Mouse (Mus musculus) limb, embryonic 14.5 days (tissue): ENCODE data around the gene Palld. TPM values are rescaled to one million over a fixed set of nuclear protein-coding genes. Genes with fewer than 3 reads are reported as not detected.

ENCODE experiments used
- ATAC-seq: fragments of 200-750 bp; cut with Nextera tagmentation; 2 replicates; pipeline ENCODE4 v1.8.0; 2017; ENCODE audit warnings: low read depth, moderate number of reproducible peaks, moderate TSS enrichment; ENCODE audit not compliant: low FRiP score
- DNase-seq: peaks from one replicate; pipeline ENCODE4 v3.0.0-alpha.2; 2015; ENCODE audit warnings: low spot score
- H3K27ac ChIP-seq: fragments of 300-500 bp; sonication (generic); replicated peaks from 2 replicates; pipeline ENCODE4 v1.5.1; 2014; ENCODE audit warnings: low read depth, mild to moderate bottlenecking, low read length, moderate library complexity, mixed read lengths
- H3K27me3 ChIP-seq: fragments of 300-500 bp; sonication (generic); 2 replicates; pipeline ENCODE4 v1.6.1; 2014; ENCODE audit warnings: low read length, mixed read lengths; ENCODE audit not compliant: control insufficient read depth, insufficient read depth
- H3K36me3 ChIP-seq: fragments of 300-500 bp; sonication (generic); 2 replicates; pipeline ENCODE4 v1.6.1; 2014; ENCODE audit warnings: mild to moderate bottlenecking, low read length, moderate library complexity, mixed read lengths; ENCODE audit not compliant: control insufficient read depth, insufficient read depth
- H3K4me1 ChIP-seq: fragments of 300-500 bp; sonication (generic); 2 replicates; pipeline ENCODE4 v1.6.1; 2014; ENCODE audit warnings: antibody characterized with exemption, low read length, mixed read lengths; ENCODE audit not compliant: control insufficient read depth, insufficient read depth
- H3K4me2 ChIP-seq: fragments of 300-500 bp; sonication (generic); replicated peaks from 2 replicates; pipeline ENCODE4 v1.6.1; 2014; ENCODE audit warnings: low read depth, mild to moderate bottlenecking, low read length, moderate library complexity; ENCODE audit not compliant: severe bottlenecking
- H3K4me3 ChIP-seq: fragments of 300-500 bp; sonication (generic); replicated peaks from 2 replicates; pipeline ENCODE4 v1.5.1; 2014; ENCODE audit warnings: low read length
- H3K9ac ChIP-seq: fragments of 300-500 bp; sonication (generic); 2 replicates; pipeline ENCODE4 v1.6.1; 2014; ENCODE audit warnings: mild to moderate bottlenecking, low read depth, low read length, moderate library complexity; ENCODE audit not compliant: severe bottlenecking
- H3K9me3 ChIP-seq: fragments of 300-500 bp; sonication (generic); 2 replicates; pipeline ENCODE4 v1.6.1; 2016; ENCODE audit warnings: low read length; ENCODE audit not compliant: control insufficient read depth
- POLR2A ChIP-seq: fragments of 200-500 bp; IDR thresholded peaks from 2 replicates; pipeline ENCODE4 v1.8.0; 2012; ENCODE audit warnings: inconsistent platforms, mild to moderate bottlenecking, moderate library complexity, borderline replicate concordance; ENCODE audit not compliant: insufficient read depth, insufficient read length; ENCODE audit errors: extremely low read depth
- WGBS: fragments of 180-500 bp; shearing (Covaris S2); extraction: QIAGEN DNeasy Blood & Tissue Kit; methylation state at CpG from one replicate; pipeline ENCODE4 v1.1.7; 2014; 5-methylcytosine and 5-hydroxymethylcytosine counted together
- polyA plus RNA-seq, 2 experiments: library from polyadenylated mRNA; depleted of rRNA in 1 of 2; stranded (reverse) in 1 of 2; unstranded in 1 of 2; fragments of >200 nt; fragmentation: Nextera tagmentation in 1 of 2; extraction: Ambion mirVana in 1 of 2; gene quantifications; 2 replicates each; pipeline versions ENCODE4 v1.2.1 to v1.2.3; 2012 to 2014

The Palld gene
- polyA plus RNA-seq, 2 experiments, result 61.4 to 99.0 TPM

DNA sequence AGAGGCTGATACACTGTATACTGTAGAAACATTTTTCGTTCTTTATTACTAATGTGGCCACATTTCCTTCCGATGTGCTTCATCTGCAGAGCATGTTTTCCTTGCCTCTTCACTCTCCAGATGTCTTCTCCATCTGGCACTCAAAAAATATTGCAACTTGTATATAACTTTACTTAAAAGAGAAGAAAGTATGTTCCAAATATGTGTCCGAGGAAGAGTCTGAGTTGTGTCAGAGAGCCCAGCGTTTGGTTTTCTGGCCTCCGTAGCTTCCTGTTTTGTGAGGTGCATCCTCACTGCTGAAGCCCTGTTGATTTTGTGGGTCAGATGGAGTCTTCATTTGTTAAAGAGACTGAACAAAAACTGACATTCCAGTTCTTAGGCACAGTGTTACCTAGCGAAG is 238.3 kb downstream of the Palld start:
- Histone ChIP-seq H3K4me2 (no peak overlapping the region), H3K9me3 (no peaks in the 10 kb centered on the region), H3K27me3 (no peaks in the 10 kb centered on the region), H3K9ac (no peak overlapping the region), H3K36me3 (0 out of 2 replicates have a peak, but pooled peaks cover 4% of the 10 kb centered on the region), H3K4me1 (peaks cover 6% of the 10 kb centered on the region; the same call in 1 of the 2 replicates), H3K27ac (no peak overlapping the region), H3K4me3 (no peak overlapping the region)
- ATAC-seq (no peak), DNase-seq (no peak)
- TF ChIP-seq POLR2A, result no peak
- 84% methylated on average over 6 of the region's 6 CpGs for WGBS

DNA sequence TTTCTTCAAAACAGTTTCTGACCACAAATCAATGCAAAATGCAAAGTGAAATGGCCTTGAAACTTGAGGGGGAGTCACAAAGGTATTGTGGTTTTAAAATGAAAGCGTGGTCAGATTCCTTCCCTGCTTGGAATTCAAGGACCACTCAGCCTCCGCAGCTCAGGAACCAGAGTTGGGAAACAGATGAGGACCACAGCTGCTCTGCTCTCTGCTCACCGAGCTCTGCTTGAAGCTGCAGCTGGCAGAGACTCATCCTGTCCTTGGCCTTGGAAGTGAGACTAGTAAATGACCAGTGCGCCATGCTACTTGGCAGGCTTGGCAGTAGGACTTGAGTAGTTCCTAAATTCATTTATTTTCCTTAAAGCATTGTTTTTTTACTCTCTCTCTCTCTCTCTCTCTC is 239.7 kb downstream of the Palld start:
- ATAC-seq, result no peak
- TF ChIP-seq POLR2A, result no peak
- Histone ChIP-seq H3K4me1 (peaks cover 6% of the 10 kb centered on the region; the same call in 1 of the 2 replicates), H3K36me3 (0 out of 2 replicates have a peak, but pooled peaks cover 4% of the 10 kb centered on the region), H3K9ac (no peak overlapping the region), H3K27me3 (no peaks in the 10 kb centered on the region), H3K27ac (no peak overlapping the region), H3K9me3 (no peaks in the 10 kb centered on the region), H3K4me2 (no peak overlapping the region), H3K4me3 (no peak overlapping the region)
- no peak for DNase-seq
- WGBS, result 60% methylated on average over 4 of the region's 4 CpGs

DNA sequence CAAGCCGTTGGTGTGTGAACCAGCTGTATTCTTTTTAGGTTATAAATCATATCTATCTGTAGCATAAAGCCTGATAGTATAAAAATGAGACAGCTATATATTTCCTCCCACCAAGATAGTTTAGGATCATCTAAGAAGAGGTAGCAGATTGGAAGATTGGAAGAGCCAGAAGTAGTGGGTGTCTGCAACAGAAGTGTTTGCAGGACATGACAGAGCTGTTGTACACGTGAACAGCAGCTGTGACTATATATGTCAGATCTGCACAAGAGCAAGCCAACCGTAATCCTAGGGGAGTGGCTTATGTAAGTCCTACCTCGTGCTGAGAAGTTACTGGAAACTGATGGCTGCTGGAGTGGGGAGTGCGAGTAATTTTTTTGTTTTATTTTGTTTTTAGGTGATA is 240.9 kb downstream of the Palld start:
- DNase-seq (no peak), ATAC-seq (no peak)
- WGBS, result 85% methylated on average over 5 of the region's 5 CpGs
- Histone ChIP-seq H3K4me3 (no peak overlapping the region), H3K4me2 (no peak overlapping the region), H3K9me3 (no peaks in the 10 kb centered on the region), H3K27ac (no peak overlapping the region), H3K9ac (no peak overlapping the region), H3K27me3 (no peaks in the 10 kb centered on the region), H3K36me3 (0 out of 2 replicates have a peak, but pooled peaks cover 4% of the 10 kb centered on the region), H3K4me1 (peaks cover 6% of the 10 kb centered on the region; the same call in 1 of the 2 replicates)
- no peak for TF ChIP-seq POLR2A

DNA sequence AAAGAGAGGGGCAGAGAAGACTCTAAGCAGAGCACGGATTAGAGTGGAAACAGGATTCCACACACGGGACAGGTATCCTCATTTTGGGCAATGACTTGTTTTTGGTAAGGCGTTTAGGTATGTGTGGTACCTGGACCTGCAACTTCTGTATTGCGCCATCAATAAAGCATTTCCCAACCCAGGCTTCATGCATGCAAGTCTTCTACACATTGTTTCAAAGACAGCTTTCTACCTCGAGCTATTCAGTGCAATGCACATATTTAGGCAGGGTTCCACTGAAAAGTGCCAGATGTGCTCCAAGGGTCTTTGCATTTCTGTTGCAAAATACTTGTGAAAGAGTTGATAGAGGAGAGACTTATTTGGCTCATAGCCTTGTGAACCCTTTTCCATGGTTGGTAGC is 241.5 kb downstream of the Palld start:
- Histone ChIP-seq H3K4me3 (no peak overlapping the region), H3K27ac (no peak overlapping the region), H3K9ac (no peak overlapping the region), H3K4me1 (peaks cover 6% of the 10 kb centered on the region; the same call in 1 of the 2 replicates), H3K36me3 (0 out of 2 replicates have a peak, but pooled peaks cover 4% of the 10 kb centered on the region), H3K9me3 (no peaks in the 10 kb centered on the region), H3K4me2 (no peak overlapping the region), H3K27me3 (no peaks in the 10 kb centered on the region)
- no peak for TF ChIP-seq POLR2A
- no peak for DNase-seq
- 89% methylated on average over 5 of the region's 5 CpGs for WGBS
- no peak for ATAC-seq

DNA sequence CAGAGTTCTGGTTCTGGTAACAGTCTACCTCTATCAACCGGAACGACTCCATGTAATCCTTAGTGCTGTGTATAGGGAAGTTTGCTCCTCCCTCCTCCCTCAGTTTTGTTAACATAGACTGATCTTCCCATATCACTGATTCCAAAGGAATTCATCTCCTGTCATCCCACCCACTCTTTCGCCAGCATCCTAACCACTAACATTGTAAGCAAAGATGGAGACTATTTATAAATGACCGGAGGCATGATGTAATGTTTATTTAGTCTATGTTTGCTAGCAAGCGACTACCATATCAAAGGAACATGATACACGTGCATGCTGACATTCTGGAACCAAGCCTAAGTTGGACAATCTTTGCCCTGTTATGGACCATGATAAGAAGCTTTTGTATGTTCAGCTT is 250.5 kb downstream of the Palld start:
- Histone ChIP-seq H3K9me3 (no peaks in the 10 kb centered on the region), H3K4me1 (no peaks in the 10 kb centered on the region; the same call in 1 of the 2 replicates), H3K4me2 (no peak overlapping the region), H3K36me3 (no peaks in the 10 kb centered on the region), H3K27ac (no peak overlapping the region), H3K9ac (no peak overlapping the region), H3K4me3 (no peak overlapping the region), H3K27me3 (no peaks in the 10 kb centered on the region)
- 80% methylated on average over 6 of the region's 6 CpGs for WGBS
- DNase-seq (no peak), ATAC-seq (no peak)
- TF ChIP-seq POLR2A, result no peak
